Mouse (Mus musculus) midbrain, embryonic 12.5 days (tissue): ENCODE measurements around the gene Anp32b. TPM values are rescaled to one million over a fixed set of nuclear protein-coding genes. Genes with fewer than 3 reads are reported as not detected.

Experiments
- ATAC-seq: fragments of 200-750 bp; cut with Nextera tagmentation; 2 replicates; pipeline ENCODE4 v1.8.0; 2017; ENCODE audit warnings: low read depth, moderate TSS enrichment, moderate library complexity; ENCODE audit not compliant: low FRiP score
- H3K27ac ChIP-seq: fragments of 300-500 bp; sonication (generic); replicated peaks from 2 replicates; pipeline ENCODE4 v1.5.1; 2016; ENCODE audit warnings: mild to moderate bottlenecking
- H3K27me3 ChIP-seq: fragments of 300-500 bp; sonication (generic); 2 replicates; pipeline ENCODE4 v1.6.1; 2016; ENCODE audit warnings: mild to moderate bottlenecking
- H3K36me3 ChIP-seq: fragments of 300-500 bp; sonication (generic); 2 replicates; pipeline ENCODE4 v1.6.1; 2016
- H3K4me1 ChIP-seq: fragments of 300-500 bp; sonication (generic); 2 replicates; pipeline ENCODE4 v1.6.1; 2016
- H3K4me2 ChIP-seq: fragments of 300-500 bp; sonication (generic); replicated peaks from 2 replicates; pipeline ENCODE4 v1.6.1; 2016; ENCODE audit warnings: mild to moderate bottlenecking, moderate library complexity
- H3K4me3 ChIP-seq: fragments of 300-500 bp; sonication (generic); 2 replicates; pipeline ENCODE4 v1.5.1; 2016; ENCODE audit warnings: mild to moderate bottlenecking
- H3K9ac ChIP-seq: fragments of 300-500 bp; sonication (generic); replicated peaks from 2 replicates; pipeline ENCODE4 v1.6.1; 2016; ENCODE audit warnings: mild to moderate bottlenecking, moderate library complexity
- H3K9me3 ChIP-seq: fragments of 300-500 bp; sonication (generic); 2 replicates; pipeline ENCODE4 v1.6.1; 2016; ENCODE audit warnings: mild to moderate bottlenecking
- WGBS: fragments of 180-500 bp; shearing (Covaris S2); methylation state at CpG from one replicate; pipeline ENCODE4 v1.1.7; 2016; 5-methylcytosine and 5-hydroxymethylcytosine counted together
- polyA plus RNA-seq: library from polyadenylated mRNA; unstranded; fragments of >200 nt; fragmentation: Nextera tagmentation; extraction: Ambion mirVana; gene quantifications from 2 replicates; pipeline ENCODE4 v1.2.1, GENCODE M21; 2016

The Anp32b gene
- polyA plus RNA-seq, result 237 and 256 TPM in 2 replicates

DNA sequence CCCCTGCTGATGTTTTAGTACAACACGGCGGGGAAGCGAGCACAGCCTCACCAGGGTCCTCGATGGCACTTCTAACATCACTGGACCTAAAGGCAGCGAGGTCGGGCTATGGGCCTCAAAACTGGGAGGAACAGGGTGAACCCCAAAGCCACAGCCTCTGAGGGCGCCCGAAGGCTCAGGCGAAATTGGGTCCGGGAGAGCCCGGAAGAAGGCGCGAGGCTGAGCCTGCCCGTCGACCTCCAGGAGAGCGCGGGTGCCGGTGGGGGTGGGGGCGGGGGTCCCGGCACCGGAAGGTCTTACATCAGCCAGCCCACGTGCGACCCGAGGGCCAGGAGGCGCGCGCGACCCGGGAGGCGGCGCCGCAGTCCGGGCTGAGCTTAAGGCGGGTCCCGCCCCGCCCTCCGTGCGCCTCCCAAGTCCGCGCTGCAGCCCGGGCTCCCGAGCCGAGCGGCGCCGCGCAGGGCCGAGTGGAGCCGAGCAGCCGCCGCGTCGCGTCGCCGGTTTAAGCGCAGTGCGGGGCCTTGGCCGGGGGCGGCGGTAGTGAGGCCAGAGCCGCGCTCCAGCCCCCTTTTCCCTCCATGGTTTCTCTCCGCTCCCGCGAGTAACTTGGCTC is at the start of gene Anp32b:
TSS of gene Anp32b (plus strand) at position 384 of the 613 bp plus-strand sequence.
- WGBS, result under 1% methylated on average over 45 of the region's 66 CpGs
- Histone ChIP-seq H3K9ac (peak within 1 kb of the TSS; percentile 98), H3K36me3 (no peaks in the 10 kb centered on the region), H3K27me3 (peaks cover 4% of the 10 kb centered on the region; the same call in 1 of the 2 replicates), H3K4me3 (peak within 1 kb of the TSS; percentile 94), H3K27ac (peak within 1 kb of the TSS; percentile 98), H3K4me1 (peaks cover 30% of the 10 kb centered on the region), H3K4me2 (peak within 1 kb of the TSS; percentile 83), H3K9me3 (no peaks in the 10 kb centered on the region)
- peak; percentile 95 for ATAC-seq

DNA sequence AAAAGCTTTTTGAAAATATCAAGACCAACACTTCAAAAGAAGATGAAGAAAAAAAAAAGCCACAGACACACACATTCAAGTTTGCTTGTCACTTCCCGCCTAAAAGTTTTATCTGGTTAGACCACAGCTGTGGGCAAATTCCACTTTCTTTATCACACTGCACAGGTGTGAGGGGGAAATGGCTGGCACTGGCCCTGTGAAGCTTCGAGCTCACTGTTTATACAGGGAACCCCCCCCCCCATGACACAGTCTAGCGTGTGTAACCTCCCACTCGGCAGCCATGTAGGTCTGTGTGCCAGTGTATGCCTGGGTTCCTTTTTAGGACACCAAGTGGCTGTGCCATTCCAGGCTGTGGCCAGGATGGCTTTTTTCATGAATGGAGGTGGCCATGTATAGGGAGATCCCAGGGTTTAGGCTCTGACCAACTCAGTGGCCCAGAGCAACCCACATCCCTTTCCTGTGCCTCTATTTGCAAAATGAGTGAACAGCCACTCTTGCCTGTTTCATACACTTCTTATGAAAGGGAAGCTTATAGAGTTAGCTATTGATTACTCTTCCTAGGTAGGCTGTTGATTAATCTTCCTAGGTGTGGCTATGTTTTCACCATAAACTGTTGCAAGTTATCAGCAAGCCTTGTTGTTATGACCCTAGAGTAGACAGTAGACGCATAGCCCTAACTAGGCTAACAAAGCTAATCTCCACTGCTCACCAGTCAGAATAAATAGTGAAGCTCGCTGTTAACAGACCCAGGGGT is 46.5 kb upstream of the Anp32b start:
- Histone ChIP-seq H3K4me3 (no peak overlapping the region), H3K27me3 (no peaks in the 10 kb centered on the region), H3K9ac (no peak overlapping the region), H3K27ac (no peak overlapping the region), H3K9me3 (no peaks in the 10 kb centered on the region), H3K4me1 (no peaks in the 10 kb centered on the region), H3K4me2 (no peak overlapping the region), H3K36me3 (no peaks in the 10 kb centered on the region)
- WGBS, result 85% methylated on average over 6 of the region's 6 CpGs
- no peak for ATAC-seq

DNA sequence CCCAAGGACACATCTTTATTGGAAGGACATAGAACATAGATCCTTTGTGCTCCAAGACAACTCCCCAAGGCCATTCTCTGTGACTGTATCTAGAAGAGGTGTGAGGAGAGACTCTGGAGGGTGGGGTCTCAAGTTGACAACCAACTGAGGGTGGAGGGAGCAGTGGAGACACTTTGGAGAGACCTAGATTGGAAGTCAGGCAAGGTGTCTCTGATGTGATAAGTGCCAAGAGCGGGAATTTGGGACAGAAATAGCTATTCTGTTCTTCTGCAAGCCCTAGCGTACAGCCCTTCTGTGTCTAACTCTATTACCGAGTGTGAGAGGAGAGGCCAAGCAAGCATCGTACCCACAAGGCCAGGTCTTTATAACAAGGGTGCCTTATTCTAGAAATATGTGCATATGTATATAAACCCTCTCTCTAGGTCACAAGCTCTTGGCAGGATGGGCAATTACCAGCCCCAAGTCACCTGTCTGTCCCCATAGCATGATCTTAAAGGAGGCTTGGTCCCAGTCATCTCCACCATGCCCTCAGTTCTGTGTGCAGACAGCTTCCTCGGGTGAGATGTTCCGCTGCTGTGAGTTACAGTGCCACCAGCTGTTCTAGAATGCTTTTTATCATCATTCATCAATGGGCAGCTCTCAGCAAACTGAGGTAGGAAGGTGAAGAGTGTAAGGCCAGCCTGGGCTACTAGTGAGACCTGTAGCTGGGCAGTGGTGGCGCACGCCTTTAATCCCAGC is 43.6 kb upstream of the Anp32b start:
- no peaks in the 10 kb centered on the region for H3K27me3 ChIP-seq
- no peaks in the 10 kb centered on the region for H3K36me3 ChIP-seq
- H3K4me1 ChIP-seq, result no peaks in the 10 kb centered on the region
- no peak overlapping the region for H3K27ac ChIP-seq
- ATAC-seq, result no peak
- no peak overlapping the region for H3K4me2 ChIP-seq
- no peak overlapping the region for H3K4me3 ChIP-seq
- H3K9me3 ChIP-seq, result no peaks in the 10 kb centered on the region
- H3K9ac ChIP-seq, result no peak overlapping the region
- WGBS, result 90% methylated on average over 8 of the region's 8 CpGs

DNA sequence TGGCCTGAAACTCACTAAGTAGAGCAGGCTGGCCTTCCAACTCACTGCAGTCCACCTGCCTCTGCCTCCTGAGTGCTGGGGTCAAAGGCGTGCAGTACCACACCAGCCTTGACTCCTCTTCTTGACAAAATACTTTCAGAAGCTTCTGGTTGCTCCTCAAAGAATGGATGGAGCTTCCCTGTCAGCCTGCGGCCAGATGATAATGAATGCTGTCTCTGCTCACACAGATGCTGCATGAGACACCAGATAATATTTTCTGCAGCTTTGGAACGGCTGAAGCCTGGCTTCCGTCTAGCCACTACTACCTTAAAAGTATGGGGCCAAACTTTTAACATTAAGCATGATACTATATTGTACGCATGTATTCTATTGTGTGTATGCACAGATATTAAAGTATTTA is 40.0 kb upstream of the Anp32b start:
- H3K27ac ChIP-seq, result no peak overlapping the region
- no peaks in the 10 kb centered on the region for H3K4me1 ChIP-seq
- no peaks in the 10 kb centered on the region for H3K27me3 ChIP-seq
- no peak overlapping the region for H3K4me2 ChIP-seq
- no peak for ATAC-seq
- H3K9me3 ChIP-seq, result no peaks in the 10 kb centered on the region
- no peak overlapping the region for H3K9ac ChIP-seq
- WGBS, result 90% methylated on average over 5 of the region's 5 CpGs
- H3K36me3 ChIP-seq, result no peaks in the 10 kb centered on the region
- H3K4me3 ChIP-seq, result no peak overlapping the region

DNA sequence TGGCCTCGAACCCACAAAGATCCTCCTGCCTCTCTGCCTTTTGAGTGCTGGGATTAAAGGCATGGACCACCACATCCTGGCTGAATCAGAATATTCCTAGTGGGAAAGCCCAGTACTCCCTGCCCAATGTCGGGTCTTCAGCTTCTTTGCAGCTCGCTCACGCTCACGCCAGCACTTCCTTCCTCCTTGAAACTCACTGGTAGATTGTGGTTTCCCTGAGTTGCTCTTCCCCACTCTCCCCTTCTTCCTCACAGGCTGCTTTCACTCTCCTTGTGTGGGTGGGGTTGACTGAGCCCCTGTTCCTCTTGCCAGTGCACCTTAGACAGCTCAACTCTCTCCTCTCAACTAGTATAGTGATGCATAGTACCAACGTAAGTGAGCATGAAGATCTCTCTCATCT is 39.2 kb upstream of the Anp32b start:
- H3K27ac ChIP-seq, result no peak overlapping the region
- H3K4me2 ChIP-seq, result no peak overlapping the region
- no peak for ATAC-seq
- H3K4me3 ChIP-seq, result no peak overlapping the region
- no peak overlapping the region for H3K9ac ChIP-seq
- H3K36me3 ChIP-seq, result no peaks in the 10 kb centered on the region
- WGBS, result 89% methylated on average over 6 of the region's 6 CpGs
- H3K4me1 ChIP-seq, result no peaks in the 10 kb centered on the region
- H3K9me3 ChIP-seq, result no peaks in the 10 kb centered on the region
- no peaks in the 10 kb centered on the region for H3K27me3 ChIP-seq

DNA sequence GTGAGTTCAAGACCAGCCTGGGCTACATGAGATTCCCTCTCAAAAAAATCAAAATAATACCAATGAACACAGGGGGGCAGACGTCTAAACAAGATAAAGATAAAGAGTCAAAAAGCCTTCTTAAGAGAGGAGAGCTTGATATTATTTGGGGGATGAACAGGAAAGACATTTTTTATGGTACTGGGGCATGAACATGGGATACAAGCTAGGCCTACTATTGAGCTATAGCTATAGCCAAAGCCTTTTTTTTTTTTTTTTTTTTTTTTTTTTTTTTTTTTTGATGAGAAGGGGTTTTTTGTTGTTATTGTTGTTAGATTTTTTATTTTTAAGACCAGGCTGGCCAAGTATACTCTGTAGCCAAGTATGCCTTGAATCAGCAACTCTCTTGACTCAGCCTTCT is 38.6 kb upstream of the Anp32b start:
- no peaks in the 10 kb centered on the region for H3K27me3 ChIP-seq
- no peak overlapping the region for H3K27ac ChIP-seq
- ATAC-seq, result no peak
- no peaks in the 10 kb centered on the region for H3K9me3 ChIP-seq
- H3K9ac ChIP-seq, result no peak overlapping the region
- H3K4me3 ChIP-seq, result no peak overlapping the region
- no peaks in the 10 kb centered on the region for H3K4me1 ChIP-seq
- H3K4me2 ChIP-seq, result no peak overlapping the region
- H3K36me3 ChIP-seq, result no peaks in the 10 kb centered on the region
- 65% methylated on average over 1 of the region's 1 CpGs for WGBS

DNA sequence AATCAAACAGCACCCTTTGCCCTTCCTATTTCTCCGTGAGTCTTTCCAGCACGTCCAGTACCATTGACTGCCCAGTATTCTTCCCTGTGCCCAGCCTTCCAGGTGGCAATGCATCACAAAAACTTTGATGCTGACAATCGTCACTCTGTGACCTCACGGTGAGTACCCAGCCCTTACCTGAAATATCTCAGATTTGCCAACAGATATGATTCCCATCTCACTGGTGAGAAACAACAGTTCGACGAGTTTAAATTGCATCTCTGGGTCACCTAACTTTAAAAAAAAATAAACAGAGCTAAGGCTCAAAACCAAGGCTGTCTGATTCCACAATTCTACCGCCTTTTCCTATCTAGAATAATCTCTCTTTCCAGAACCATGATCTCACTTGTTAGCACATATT is 37.3 kb upstream of the Anp32b start, which contains the start of gene Hemgn:
TSS of gene Hemgn (minus strand) at position 101 of the 400 bp plus-strand sequence.
- no peak for ATAC-seq
- H3K4me2 ChIP-seq, result no peak within 1 kb of the TSS
- H3K4me1 ChIP-seq, result no peaks in the 10 kb centered on the region
- no peaks in the 10 kb centered on the region for H3K36me3 ChIP-seq
- no peaks in the 10 kb centered on the region for H3K9me3 ChIP-seq
- H3K4me3 ChIP-seq, result no peak within 1 kb of the TSS
- H3K27ac ChIP-seq, result no peak within 1 kb of the TSS
- no peaks in the 10 kb centered on the region for H3K27me3 ChIP-seq
- H3K9ac ChIP-seq, result no peak within 1 kb of the TSS
- 82% methylated on average over 7 of the region's 7 CpGs for WGBS

DNA sequence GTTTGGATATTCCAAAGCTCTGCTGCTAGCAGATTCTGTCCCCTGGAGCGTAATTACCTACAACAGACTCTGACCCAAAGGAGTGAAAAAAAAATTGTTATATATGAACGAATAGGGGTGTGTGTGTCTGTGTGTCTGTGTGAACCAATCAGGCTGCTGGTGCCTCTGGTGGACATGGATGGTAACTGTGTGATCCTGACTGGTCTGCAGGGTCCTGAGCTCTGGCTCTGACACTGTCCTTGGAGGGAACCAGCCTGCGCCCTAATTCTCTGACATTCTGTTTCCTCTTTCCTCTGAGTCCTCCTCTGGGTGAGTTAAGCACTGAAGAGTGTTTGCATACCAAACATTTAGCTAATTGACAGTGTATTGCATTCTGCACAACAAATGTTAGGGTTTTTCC is 33.2 kb upstream of the Anp32b start:
- Histone ChIP-seq H3K4me3 (no peak overlapping the region), H3K27ac (no peak overlapping the region), H3K4me1 (no peaks in the 10 kb centered on the region), H3K27me3 (no peaks in the 10 kb centered on the region), H3K36me3 (no peaks in the 10 kb centered on the region), H3K9me3 (no peaks in the 10 kb centered on the region), H3K9ac (no peak overlapping the region), H3K4me2 (no peak overlapping the region)
- WGBS, result 69% methylated on average over 3 of the region's 3 CpGs
- no peak for ATAC-seq

DNA sequence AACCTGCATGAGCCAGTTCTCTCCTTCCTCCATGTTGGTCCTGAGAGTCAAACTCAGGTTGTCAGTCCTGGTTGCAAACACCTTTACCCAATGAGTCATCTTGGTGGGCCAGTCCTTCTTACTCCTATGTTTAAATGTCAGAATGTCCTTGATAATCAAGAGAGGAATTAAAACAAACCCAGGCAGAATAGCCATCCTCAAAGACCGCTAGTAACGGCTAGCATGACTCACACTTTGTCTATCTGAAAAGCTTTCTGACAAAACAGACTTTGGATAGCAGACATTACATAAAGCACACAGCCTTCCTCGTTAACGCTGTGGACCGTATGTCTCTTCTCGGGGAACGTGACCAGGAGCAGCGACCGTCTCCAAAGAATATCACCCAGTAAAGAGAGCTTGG is 31.9 kb upstream of the Anp32b start:
- Histone ChIP-seq H3K36me3 (no peaks in the 10 kb centered on the region), H3K9ac (no peak overlapping the region), H3K4me2 (no peak overlapping the region), H3K27ac (no peak overlapping the region), H3K27me3 (no peaks in the 10 kb centered on the region), H3K4me1 (no peaks in the 10 kb centered on the region), H3K9me3 (no peaks in the 10 kb centered on the region), H3K4me3 (no peak overlapping the region)
- 89% methylated on average over 9 of the region's 9 CpGs for WGBS
- ATAC-seq, result no peak

DNA sequence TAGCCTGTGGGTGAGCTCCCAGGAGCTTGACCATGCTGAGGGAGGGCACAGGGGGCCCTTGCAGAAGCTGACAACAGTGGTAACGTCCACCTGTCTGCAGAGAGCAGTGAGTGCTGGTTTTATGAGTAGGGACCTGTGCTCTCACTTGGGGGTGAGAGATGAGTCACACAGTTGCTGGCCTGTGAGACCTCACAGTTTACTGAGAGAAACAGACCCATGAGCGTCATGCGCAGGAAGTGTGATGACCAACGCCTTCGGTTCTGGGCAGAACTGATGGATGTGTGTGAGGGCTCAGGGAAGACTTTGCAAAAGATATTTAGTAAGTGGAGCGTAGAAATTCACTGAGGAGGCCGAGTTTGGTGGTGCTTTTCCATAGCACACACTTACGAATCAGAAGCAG is 28.1 kb upstream of the Anp32b start:
- H3K27me3 ChIP-seq, result no peaks in the 10 kb centered on the region
- H3K9ac ChIP-seq, result no peak overlapping the region
- WGBS, result 78% methylated on average over 8 of the region's 8 CpGs
- H3K4me2 ChIP-seq, result no peak overlapping the region
- H3K9me3 ChIP-seq, result no peaks in the 10 kb centered on the region
- no peak overlapping the region for H3K4me3 ChIP-seq
- no peak for ATAC-seq
- no peak overlapping the region for H3K27ac ChIP-seq
- H3K4me1 ChIP-seq, result no peaks in the 10 kb centered on the region
- no peaks in the 10 kb centered on the region for H3K36me3 ChIP-seq

DNA sequence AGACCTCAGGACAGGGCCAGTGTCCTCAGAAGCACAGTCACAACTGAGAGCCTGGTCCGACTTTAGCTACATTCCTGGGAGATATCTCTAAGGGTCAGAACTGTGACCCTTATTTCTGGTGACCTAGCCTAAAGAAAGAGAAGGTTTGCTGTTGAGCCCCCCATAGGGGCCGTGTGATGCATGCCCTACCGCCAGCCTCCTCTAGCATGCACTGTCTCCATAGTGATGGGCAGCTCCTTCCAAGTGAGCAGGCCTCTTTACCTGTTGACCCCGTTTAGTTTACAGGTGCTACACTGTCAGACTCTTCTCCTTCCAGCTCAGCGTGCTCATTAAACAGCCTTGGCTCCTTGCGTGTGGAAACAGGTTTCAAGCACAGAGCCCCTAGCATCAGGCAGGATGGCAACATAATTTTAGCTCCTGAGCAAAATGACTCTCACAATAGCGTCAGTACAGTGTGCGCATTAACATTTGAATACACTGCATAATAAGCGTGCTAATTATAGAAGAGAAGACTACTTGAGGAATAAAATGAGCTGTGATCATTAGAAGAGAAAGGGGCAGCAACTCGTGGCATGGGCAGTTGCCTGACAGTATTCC is 21.7 kb upstream of the Anp32b start:
- Histone ChIP-seq H3K4me3 (no peak overlapping the region), H3K4me1 (peaks cover 8% of the 10 kb centered on the region; the same call in 1 of the 2 replicates), H3K4me2 (no peak overlapping the region), H3K9me3 (no peaks in the 10 kb centered on the region), H3K36me3 (no peaks in the 10 kb centered on the region), H3K27me3 (no peaks in the 10 kb centered on the region), H3K27ac (no peak overlapping the region), H3K9ac (no peak overlapping the region)
- 64% methylated on average over 10 of the region's 10 CpGs for WGBS
- no peak; the same call in 1 of the 2 replicates for ATAC-seq
